Mouse (Mus musculus) left cerebral cortex, postnatal 10 days (tissue): ENCODE results near the gene Hoxa7. TPM values are rescaled to one million over a fixed set of nuclear protein-coding genes. Genes with fewer than 3 reads are reported as not detected.

ENCODE experiments used
- DNase-seq, 2 experiments: peaks; one replicate each; pipeline ENCODE4 v3.0.0; 2021 to 2022; ENCODE audit warnings: low spot score in 2 of 2, mixed read lengths in 1 of 2; ENCODE audit errors: extremely low spot score in 1 of 2
- intact Hi-C: fragments of 180-260 bp; cut with DNase I; formaldehyde crosslinking; loops from one replicate; pipeline ENCODE4 v1.15.1; 2025
- total RNA-seq, 2 experiments: library from RNA; stranded (reverse); gene quantifications; 2 replicates each; pipeline ENCODE4 v1.2.3; 2021

Gene Hoxa7
- total RNA-seq, 2 experiments from 2014 or later = not detected

DNA sequence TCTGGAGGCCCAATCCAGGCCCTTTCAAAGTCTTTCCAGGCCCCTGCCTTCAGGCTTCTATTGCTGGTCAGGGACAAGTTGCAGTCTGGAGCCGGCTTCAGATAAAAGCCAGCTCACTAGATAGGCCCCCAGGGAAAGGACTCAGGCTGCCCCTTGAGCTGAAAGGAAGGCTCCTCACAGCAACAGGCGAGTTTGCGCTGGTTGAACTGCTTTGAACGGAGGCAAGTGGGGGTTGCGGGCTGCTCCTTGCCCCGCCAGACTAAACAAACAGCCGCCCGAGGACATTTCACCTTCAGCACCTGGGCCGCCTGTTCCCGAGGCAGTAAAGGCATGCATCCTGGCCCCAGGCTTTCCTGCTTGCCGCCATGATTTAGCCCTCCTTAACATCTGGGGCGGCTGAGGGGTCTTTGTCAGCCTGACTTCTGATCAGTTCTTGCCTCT, 22.0 kb upstream of the Hoxa7 start:
- intact Hi-C loops = no loop called here
- no peak for DNase-seq

DNA sequence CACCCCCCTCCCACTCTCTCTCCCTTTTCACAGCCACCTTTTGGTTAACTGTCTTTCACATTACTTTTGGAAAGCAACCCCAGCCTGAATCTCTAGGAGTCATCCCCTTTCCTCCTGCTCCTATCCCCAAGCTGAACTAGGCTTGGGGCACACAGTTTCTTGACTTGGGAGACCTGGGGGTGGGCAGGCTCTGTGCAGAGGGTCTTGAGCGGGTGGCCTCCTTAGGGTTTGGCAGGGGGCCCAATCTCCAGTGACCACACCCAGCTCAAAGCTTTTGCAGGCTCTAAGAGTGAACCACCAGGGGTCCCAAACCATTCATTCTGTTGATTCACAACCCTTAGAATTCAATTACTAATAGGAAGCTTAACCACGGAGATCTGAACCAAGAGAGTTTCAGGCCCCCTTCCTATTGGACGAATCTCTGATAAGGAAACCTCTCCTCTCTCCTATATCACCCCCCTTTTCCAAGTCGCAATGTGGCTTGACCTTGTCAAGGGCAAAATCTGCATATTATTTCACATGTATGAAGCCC, 21.2 kb upstream of the Hoxa7 start:
- DNase-seq = no peak
- intact Hi-C loops = no loop called here

DNA sequence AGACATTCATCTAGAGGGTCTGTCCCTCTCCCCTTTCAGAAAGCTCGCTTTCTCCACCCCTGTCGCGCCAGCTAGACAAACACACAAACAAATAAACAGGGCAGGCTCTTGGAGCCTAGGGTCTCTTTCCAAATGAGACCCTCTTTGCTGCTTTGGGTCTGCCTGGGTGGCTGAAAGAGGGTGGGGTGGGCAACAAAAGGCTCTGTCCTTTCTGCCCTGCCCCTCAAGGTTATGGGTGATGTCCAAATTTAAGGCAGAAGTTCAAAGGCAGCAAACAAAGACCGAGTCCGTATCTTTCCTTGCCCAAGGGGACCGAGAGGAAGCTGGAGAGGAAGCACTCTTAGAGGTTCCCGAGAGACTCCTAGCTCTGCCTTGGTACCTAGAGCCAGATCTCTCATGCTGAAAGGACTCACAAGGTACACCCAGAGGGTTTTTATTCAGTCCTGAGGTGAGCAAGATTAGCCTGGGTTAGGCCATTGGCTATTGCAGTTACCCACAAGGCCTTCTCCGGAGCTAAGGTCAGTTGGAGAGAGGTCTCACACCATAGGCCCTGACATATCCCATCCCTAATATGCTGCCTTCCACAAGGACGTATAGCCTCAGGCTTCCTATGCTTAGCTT, 19.5 kb upstream of the Hoxa7 start:
- DNase-seq = no peak
- intact Hi-C loops = no loop called here

DNA sequence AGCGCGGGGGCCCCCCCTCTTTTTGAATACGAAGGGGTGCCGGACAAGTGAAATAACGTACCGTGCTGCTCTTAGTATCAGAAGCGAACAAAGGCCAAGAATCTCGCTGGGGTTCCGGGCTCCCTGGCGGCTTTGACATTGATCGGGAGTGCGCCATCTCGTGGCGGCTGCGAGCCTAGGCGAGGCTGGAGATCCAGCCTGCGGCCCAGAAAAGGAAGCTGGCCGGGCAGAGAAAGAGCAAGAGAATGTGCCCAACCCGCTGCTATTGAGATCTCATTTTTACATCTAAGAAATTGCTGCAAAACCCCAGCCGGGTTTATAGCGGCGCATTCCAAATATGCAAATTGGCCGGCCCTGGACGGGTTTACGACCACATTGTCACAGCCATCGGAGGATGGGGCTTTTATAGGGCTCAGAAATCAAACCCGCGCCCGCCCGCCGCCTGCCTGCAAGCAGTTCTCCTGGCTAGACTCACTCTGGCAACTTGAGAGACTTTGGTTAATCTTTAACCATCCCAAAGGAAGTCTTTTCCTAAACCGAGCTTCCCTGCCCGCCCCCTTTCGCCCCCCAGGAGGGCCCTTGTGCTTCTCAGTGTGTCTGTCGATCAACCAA, 18.8 kb upstream of the Hoxa7 start, which contains the start of gene Hoxa10:
Hoxa10 (minus strand) TSS at position 466 of the 612 bp plus-strand sequence.
- intact Hi-C loops = no loop called here
- DNase-seq = peak in 1 of 2 experiments; percentile 70

DNA sequence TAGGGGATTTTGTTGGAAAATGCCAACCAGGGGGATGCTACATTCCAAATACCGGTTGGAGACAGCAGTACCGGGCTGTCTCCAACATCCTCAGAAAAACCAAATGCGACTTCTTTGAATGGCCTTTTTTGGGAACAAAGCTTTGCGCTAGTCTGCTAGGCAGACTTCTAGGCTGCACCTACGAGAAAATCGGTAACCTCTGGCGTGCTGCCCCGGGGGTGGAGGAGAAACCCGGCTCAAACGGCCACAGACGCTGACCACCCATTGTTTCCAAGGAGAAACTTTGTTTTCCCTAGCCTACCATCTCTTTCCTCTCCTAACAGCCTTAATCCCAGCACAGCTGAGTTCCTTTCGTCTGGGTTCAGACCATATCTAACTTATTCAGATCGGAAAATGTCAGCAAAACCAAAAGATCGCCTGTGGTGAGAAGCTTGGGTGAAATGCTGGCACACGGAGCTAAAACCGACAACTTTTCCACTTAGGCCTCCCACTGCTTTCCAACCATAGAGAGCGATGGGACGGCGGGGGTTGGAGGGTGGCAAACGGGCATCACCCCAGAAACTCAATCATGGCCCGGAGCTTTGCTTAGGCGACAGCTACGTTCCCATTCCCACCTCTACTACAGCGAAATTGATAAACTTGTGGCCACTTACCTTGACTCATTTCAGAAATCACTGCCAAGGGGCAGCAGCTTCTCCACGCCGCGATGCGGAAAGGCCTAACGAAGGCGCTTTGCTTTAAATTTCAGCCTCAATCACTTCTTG, 18.2 kb upstream of the Hoxa7 start:
- intact Hi-C loops = loop anchor here (5.0 kb wide), 1 partner anchor 1063 kb away; no protein-coding TSS in a partner anchor
- no peak for DNase-seq

DNA sequence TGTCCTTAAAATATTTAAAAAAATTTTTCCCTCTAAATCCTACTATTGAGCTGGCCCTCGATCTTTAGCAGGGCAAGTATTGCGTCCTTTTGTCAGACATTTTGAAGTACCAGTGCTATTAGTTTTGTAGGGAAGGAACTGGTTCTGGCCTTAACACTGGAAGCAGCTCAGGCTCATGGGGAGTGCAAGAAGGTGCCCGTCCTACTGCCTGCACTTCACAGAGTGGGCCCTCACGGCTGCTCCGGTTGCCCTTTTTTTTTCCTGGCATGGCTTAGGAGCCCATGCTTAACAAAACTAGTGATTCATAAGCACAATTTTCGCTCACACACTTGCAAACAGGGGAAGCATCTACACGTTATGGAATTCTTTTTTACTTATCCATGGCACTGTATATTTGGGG, 17.3 kb upstream of the Hoxa7 start:
- intact Hi-C loops = loop anchor here (5.0 kb wide), 1 partner anchor 1062 kb away; no protein-coding TSS in a partner anchor
- DNase-seq = no peak

DNA sequence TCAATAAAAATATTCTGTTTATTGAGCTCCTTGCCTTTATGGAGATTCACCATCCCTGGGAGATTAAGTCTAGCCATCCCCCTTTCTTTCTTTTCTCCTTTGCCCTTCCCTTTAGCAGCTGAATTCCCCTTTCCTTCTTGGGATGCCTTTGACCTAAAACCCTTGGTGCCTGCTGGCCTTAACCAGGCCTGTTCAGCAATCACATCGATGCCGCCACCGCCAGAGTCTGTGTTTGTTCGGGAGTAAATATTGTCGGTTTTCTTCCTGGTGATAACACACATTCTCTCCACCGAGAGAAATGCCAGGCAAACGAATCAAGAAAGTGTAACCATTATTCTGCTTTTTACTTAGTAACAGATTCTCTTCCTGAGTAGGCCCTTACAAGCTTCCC, 16.5 kb upstream of the Hoxa7 start:
- intact Hi-C loops = loop anchor here (5.0 kb wide), 1 partner anchor 1061 kb away; no protein-coding TSS in a partner anchor
- DNase-seq = no peak

DNA sequence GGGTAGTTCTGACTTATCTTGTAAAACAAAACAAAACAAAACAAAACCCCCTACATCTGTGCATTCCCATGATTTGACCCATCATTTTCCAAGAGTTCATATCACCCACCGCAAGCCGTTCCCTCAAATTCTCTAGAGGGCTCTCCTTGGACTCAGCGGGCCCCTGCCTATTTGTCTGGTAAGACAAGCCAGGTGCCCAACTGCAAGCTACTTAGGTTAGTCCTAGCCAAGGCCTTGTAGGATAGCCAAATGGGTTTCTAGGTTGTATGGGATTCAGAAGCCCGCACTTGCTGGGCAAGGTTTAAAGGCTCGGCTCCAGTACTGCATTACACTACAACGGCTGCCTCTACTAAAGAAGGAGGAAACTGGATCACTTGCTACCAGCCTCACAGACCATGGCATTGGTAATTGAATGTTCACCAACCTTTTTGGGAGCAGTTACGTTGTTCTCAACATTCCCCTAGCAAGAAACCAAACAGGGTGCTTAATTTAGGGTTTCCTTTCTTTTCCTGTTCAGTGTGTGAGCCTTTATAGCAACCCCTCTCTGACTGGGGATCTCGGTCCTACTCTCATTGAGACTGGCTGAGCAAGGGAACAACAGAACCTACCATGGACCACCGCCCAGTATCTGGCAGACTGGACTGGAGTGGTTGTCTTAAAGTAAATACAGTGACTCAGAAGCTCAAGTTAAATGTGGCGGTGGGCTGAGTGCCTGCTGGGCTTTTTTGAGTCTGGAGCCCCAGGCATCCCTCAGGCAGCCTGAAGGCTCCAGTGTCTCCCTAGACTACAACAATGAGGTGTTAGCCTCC, 15.9 kb upstream of the Hoxa7 start:
- DNase-seq = peak in 1 of 2 experiments; percentile 4
- intact Hi-C loops = loop anchor here (5.0 kb wide), 1 partner anchor 1060 kb away; no protein-coding TSS in a partner anchor

DNA sequence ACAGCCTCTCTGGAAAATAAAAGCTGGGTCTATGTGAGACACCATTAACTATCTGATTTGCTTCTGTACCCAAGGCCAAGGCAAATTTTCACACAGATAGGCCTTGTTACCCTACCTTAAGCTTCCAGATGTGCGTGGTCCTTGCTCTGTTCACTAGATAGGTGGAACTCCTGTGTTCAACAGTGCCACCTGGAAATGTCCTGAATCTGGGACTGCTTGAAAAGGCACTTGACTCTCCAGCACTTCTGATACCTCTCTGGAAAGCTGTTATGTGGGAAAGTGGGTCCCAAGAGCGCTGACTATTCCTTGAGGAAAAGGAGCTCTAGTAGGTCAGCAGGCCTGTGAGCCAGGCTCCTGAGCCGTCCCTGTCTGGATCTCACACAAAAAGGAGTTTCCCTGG, 15.2 kb upstream of the Hoxa7 start:
- no peak for DNase-seq
- intact Hi-C loops = loop anchor here (5.0 kb wide), 1 partner anchor 1060 kb away; no protein-coding TSS in a partner anchor

DNA sequence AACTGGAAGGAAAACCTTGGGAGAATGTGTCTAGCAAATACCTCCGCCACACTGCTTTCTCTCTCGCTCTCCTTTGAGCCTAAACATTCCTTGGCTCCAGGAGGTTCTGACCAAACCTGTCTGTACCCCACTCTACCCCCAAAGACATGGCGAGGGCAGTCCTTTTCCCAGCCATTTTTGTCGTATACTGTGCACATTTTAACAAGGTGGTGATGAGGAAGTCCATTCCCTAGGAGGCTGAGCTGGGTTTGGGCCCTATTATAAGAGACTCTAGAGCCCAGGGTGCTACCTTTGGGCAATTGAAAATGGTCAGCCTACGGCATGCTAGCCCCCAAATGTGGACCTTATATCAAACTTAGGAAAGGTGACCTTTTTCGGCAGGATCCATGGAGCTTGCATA, 14.2 kb upstream of the Hoxa7 start:
- DNase-seq = no peak
- intact Hi-C loops = loop anchor here (5.0 kb wide), 1 partner anchor 1059 kb away; no protein-coding TSS in a partner anchor

DNA sequence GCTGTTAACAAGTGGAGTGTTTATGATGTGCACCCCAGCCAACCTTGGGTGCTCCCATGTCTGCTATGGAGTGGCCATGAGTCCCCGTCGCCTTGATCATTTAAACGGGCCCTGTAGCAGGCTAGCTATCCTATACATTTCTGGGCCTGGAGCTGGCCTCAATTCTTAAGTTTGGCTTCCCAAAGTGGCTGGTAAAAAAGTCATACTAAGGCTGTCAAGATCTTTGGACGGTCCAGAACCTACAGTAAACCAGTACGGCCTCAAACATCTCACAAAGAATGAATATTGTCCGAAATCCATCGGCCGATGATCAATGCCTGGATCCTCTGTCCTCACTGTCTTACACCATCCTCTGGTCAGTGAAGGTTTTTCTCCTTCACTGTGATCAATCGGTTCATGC, 13.6 kb upstream of the Hoxa7 start:
- intact Hi-C loops = loop anchor here (5.0 kb wide), 1 partner anchor 1058 kb away; no protein-coding TSS in a partner anchor
- DNase-seq = no peak

DNA sequence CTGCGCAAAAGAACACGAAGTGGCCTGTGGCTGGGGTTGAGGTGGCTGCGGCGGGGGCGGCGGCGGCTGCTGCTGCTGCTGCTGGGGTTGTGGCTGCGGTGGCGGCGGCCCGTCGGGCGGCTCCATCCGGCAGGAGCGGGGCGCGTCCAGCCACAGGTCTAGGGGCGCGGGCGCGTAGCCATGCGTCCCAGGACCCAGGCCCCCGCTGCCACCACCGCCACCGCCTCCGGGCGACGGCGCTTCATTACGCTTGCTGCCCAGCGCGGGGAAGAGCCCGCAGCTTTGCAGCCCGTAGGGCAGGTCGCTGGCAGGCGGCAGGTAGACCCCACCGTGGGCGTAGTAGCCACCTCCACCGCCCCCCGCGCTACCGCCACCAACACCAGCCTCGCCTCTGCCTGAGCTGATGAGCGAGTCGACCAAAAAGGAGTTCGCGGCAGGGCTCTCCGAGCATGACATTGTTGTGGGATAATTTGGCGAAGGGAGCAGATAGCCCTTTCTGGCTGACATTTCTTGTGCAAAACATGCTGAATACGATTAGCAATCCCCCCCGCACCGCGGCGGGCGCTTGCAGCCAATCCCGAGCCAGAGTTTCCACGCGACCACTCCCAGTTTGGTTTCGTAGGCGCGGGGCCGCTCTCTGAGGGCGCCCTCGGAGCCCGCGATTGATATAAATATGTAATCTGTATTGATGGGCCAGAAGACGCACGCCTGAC, 12.9 kb upstream of the Hoxa7 start:
- intact Hi-C loops = loop anchor here (5.0 kb wide), 1 partner anchor 1057 kb away; no protein-coding TSS in a partner anchor

DNA sequence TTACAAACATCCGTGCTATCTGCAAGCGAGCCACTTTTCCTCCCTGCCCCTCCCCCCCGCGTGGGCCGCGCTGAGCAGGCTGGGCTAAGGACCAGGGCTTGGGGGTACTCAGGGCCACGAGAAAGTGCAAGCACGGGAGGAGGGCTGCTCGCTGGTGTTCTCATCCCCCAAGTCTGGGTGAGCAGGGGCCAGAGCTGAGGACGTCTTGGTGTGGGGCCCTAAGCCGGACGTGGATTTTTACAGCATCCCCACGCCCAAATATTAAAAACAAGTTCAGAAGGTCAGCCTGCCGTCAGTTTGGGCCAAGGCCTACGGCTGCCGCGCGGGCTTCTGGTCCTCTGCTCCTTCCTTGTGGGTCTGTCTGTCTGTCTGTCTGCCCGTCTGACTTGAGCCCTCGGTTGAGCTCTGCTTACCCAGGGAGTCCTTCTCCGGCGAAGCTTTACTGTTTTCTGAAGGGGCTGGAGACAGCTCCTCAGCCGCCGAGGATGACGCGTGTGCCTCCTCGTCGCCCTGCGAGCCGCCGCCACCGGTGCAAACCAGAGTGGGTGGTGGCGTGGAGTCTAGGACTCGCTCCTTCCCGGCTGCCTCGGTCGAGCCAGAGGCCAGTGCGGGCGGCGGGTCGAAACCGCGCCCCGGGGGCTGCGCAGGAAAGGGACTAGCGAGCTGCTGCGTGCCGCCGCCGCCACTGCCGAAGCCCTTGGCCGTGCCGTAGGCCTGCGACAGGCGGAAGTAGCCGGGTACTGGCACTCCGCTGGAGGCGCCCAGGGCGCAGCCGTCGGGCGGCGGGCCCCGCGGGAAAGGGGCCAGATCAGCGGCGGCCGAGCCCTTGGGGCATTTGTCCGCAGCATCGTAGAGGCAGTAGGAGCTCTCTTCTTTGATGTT, 12.1 kb upstream of the Hoxa7 start:
- peak in 1 of 2 experiments; percentile 16 for DNase-seq
- intact Hi-C loops = no loop called here

More for the DNA sequence above, 12.9 kb upstream of the Hoxa7 start:
- no peak for DNase-seq

DNA sequence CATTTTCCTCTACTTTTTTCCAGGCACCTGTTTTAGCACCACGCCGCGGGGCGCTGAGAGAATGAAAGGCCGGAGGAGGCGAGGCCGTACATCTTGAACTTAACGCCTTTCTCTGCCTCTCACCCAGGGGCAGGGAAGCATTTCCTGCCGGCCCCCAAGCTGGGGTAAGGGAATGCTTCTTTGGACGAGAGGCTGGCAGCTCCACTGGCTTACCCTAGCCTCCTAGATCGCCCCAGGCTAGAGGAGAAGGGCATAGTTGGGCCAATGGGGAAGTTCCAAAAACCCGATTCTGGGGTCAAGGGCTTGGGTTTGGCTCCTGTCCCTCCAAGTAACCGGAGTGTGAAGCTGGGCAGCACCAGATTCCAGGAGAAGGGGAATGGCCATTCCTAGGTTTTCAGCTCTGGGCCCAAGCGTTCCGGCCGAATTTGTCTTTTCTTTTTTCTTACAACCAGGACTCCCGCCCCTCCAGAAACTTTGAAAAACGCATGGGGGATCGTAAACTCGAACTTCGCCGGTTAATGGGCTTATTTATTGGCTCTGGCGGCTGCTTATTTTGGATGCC, 11.4 kb upstream of the Hoxa7 start:
- intact Hi-C loops = no loop called here
- peak in 1 of 2 experiments; percentile 12 for DNase-seq

DNA sequence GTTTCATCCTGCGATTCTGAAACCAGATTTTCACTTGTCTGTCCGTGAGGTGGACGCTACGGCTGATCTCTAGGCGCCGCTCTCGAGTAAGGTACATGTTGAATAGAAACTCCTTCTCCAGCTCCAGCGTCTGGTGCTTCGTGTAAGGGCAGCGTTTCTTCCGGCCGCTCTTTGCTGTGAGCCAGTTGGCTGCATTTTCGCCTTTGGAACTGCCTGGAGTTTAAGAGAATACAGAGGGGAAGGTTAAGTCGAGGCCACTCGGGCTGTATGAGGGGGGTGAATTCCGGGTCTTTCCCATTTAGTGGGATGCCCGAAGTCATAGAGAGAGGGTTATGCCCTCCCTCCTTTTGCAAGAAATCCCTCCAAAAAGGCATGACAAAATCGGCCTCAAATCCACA, 10.9 kb upstream of the Hoxa7 start:
- intact Hi-C loops = no loop called here
- DNase-seq = no peak

DNA sequence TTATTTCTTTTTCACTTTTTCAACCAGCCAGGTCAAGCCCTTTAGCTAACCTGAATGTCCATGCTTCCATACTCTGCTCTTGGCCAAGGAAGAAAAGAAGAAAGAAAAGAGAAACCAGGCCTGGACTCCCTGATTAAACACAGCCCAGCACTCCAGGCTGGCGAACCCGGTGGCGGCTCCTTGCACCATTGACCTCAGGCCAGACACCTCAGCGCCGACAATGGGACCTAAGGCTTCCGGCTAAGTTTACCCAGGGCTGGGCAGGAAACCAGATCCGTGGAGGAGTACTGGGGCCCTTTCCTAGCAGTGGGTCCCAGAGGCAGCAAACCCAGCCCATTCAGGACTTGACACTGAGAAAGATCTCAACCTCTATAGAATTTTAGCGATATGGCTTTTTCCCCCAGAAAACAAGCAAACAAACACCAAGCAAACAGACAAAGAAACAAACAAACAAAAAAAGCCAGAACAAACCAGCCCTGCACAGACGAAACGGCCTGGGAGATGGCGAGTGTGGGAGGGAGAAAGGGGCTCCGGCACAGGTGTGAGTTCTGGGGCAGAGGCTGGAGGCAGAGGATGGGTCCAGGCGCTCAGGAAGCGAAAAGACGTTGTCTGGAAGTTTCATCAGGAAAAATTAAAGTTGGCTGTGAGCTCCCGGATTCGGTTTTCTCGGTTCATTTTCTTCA, 10.4 kb upstream of the Hoxa7 start:
- no peak for DNase-seq

More for the DNA sequence above, 10.4 kb upstream of the Hoxa7 start:
- intact Hi-C loops = no loop called here
